Mouse (Mus musculus) ES-Bruce4 (cell line): ENCODE results near the gene Als2cr12.

ENCODE experiments used
- CTCF ChIP-seq: IDR thresholded peaks from one replicate; pipeline ENCODE4 v1.8.1; 2011; ENCODE audit warnings: low read depth, low read length
- POLR2A ChIP-seq: IDR thresholded peaks from one replicate; pipeline ENCODE4 v1.8.1; 2011; ENCODE audit warnings: low read length; ENCODE audit not compliant: insufficient read depth

DNA sequence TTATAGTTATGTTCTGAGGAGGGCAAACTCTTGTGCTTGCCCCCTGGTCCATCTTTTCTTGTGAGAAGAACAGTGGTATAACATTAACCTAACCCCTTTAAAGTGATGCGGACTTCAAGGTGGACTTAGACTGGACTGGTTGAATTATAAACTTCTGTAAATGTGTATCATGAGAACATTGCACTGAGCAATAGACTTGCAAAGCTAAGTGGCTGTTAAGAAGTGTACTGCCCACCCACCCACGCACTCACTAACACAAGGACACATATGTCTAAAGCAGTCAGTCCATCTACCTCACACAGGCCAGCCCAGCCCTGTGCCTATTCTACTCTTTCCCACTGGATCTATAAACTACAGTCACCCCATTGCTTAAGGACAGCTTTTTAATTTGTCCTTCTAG lies 37.8 kb upstream of the Als2cr12 start:
- TF ChIP-seq CTCF (no peak), POLR2A (no peak)
